Mouse (Mus musculus): Measurements from ENCODE around the gene Pan2. TPM values are rescaled to one million over a fixed set of nuclear protein-coding genes. Genes with fewer than 3 reads are reported as not detected.

The Pan2 gene
- total and polyA plus RNA-seq, 2 experiments from 2014 or later = 14.3 to 25.2 TPM

- ATAC-seq = no peak
- Histone ChIP-seq H3K4me1 (ENCODE audit: insufficient read depth, low read length) (no peaks in the 10 kb centered on the region), H3K27me3 (ENCODE audit: insufficient read depth, low read length) (no peaks in the 10 kb centered on the region), H3K27ac (no peak overlapping the region), H3K9ac (replicated peaks; ENCODE audit: low read length) (no peak overlapping the region), H3K9me3 (ENCODE audit: low read length) (no peaks in the 10 kb centered on the region), H3K4me2 (ENCODE audit: low read depth, low read length) (no peak overlapping the region), H3K36me3 (ENCODE audit: insufficient read depth, low read length) (no peaks in the 10 kb centered on the region), H3K4me3 (ENCODE audit: low read length) (no peak overlapping the region)
- 84% methylated on average over 22 of the region's 22 CpGs for WGBS
- no peak for TF ChIP-seq CTCF (IDR thresholded peaks at IDR 0.05; ENCODE audit: low read depth)
- DNase-seq (ENCODE audit: low spot score) = no peak
Observed at GRCm38 (mm10) chr10:128262300-128262699, 40.8 kb upstream of the Pan2 start.

- Histone ChIP-seq H3K9ac (replicated peaks; ENCODE audit: low read length) (no peak overlapping the region), H3K27ac (no peak overlapping the region), H3K36me3 (ENCODE audit: insufficient read depth, low read length) (no peaks in the 10 kb centered on the region), H3K4me3 (ENCODE audit: low read length) (no peak overlapping the region), H3K9me3 (ENCODE audit: low read length) (no peaks in the 10 kb centered on the region), H3K4me2 (ENCODE audit: low read depth, low read length) (no peak overlapping the region), H3K27me3 (ENCODE audit: insufficient read depth, low read length) (no peaks in the 10 kb centered on the region), H3K4me1 (ENCODE audit: insufficient read depth, low read length) (no peaks in the 10 kb centered on the region)
- TF ChIP-seq CTCF (IDR thresholded peaks at IDR 0.05; ENCODE audit: low read depth) = no peak
- no peak for DNase-seq (ENCODE audit: low spot score)
- WGBS = 74% methylated on average over 6 of the region's 6 CpGs
- no peak for ATAC-seq
Observed at GRCm38 (mm10) chr10:128263393-128264310, 39.5 kb upstream of the Pan2 start.

- WGBS = 85% methylated on average over 6 of the region's 6 CpGs
- Histone ChIP-seq H3K4me3 (ENCODE audit: low read length) (no peak within 1 kb of the TSS), H3K9ac (replicated peaks; ENCODE audit: low read length) (no peak within 1 kb of the TSS), H3K36me3 (ENCODE audit: insufficient read depth, low read length) (no peaks in the 10 kb centered on the region), H3K9me3 (ENCODE audit: low read length) (no peaks in the 10 kb centered on the region), H3K27me3 (ENCODE audit: insufficient read depth, low read length) (no peaks in the 10 kb centered on the region), H3K27ac (no peak within 1 kb of the TSS), H3K4me2 (ENCODE audit: low read depth, low read length) (no peak within 1 kb of the TSS), H3K4me1 (ENCODE audit: insufficient read depth, low read length) (no peaks in the 10 kb centered on the region)
- DNase-seq (ENCODE audit: low spot score) (no peak), ATAC-seq (no peak)
- no peak for TF ChIP-seq CTCF (IDR thresholded peaks at IDR 0.05; ENCODE audit: low read depth)
Observed at GRCm38 (mm10) chr10:128268371-128268770, 34.8 kb upstream of the Pan2 start, which contains the start of gene Apof. Gene Apof (plus strand): TSS chr10:128268671.

- DNase-seq (ENCODE audit: low spot score) = no peak
Observed at GRCm38 (mm10) chr10:128269206-128269910, 33.8 kb upstream of the Pan2 start.

GRCm38 (mm10) chr10:128270287-128270841 is 32.8 kb upstream of the Pan2 start, which contains the start of gene Stat2:
Gene Stat2 (plus strand): TSS chr10:128270559.
- Histone ChIP-seq H3K27me3 (ENCODE audit: insufficient read depth, low read length) (no peaks in the 10 kb centered on the region), H3K9ac (replicated peaks; ENCODE audit: low read length) (peak within 1 kb of the TSS; percentile 72), H3K4me1 (ENCODE audit: insufficient read depth, low read length) (no peaks in the 10 kb centered on the region), H3K27ac (peak within 1 kb of the TSS; percentile 82), H3K4me2 (ENCODE audit: low read depth, low read length) (peak within 1 kb of the TSS; percentile 69), H3K9me3 (ENCODE audit: low read length) (no peaks in the 10 kb centered on the region), H3K4me3 (ENCODE audit: low read length) (peak within 1 kb of the TSS; percentile 83), H3K36me3 (ENCODE audit: insufficient read depth, low read length) (no peaks in the 10 kb centered on the region)
- no peak for TF ChIP-seq CTCF (IDR thresholded peaks at IDR 0.05; ENCODE audit: low read depth)
- under 1% methylated on average over 43 of the region's 43 CpGs for WGBS
- DNase-seq (ENCODE audit: low spot score) = peak; percentile 98
- ATAC-seq = peak; percentile 100

More at GRCm38 (mm10) chr10:128269206-128269910, 33.8 kb upstream of the Pan2 start:
- Histone ChIP-seq H3K4me3 (ENCODE audit: low read length) (peak overlapping the region; percentile 83; the same call in 1 of the 2 replicates), H3K9me3 (ENCODE audit: low read length) (no peaks in the 10 kb centered on the region), H3K4me2 (ENCODE audit: low read depth, low read length) (peak overlapping the region; percentile 69), H3K36me3 (ENCODE audit: insufficient read depth, low read length) (no peaks in the 10 kb centered on the region), H3K9ac (replicated peaks; ENCODE audit: low read length) (peak overlapping the region; percentile 72; the same call in 1 of the 2 replicates), H3K27ac (0 out of 2 replicates have a peak overlapping the region, but pooled peaks have one; percentile 67), H3K27me3 (ENCODE audit: insufficient read depth, low read length) (no peaks in the 10 kb centered on the region), H3K4me1 (ENCODE audit: insufficient read depth, low read length) (no peaks in the 10 kb centered on the region)
- TF ChIP-seq CTCF (IDR thresholded peaks at IDR 0.05; ENCODE audit: low read depth) = no peak
- ATAC-seq = no peak
- 92% methylated on average over 16 of the region's 16 CpGs for WGBS

- Histone ChIP-seq H3K9me3 (ENCODE audit: low read length) (no peaks in the 10 kb centered on the region), H3K36me3 (ENCODE audit: insufficient read depth, low read length) (no peaks in the 10 kb centered on the region), H3K9ac (replicated peaks; ENCODE audit: low read length) (peak overlapping the region; percentile 72), H3K27ac (peak overlapping the region; percentile 82), H3K4me3 (ENCODE audit: low read length) (peak overlapping the region; percentile 83), H3K27me3 (ENCODE audit: insufficient read depth, low read length) (no peaks in the 10 kb centered on the region), H3K4me2 (ENCODE audit: low read depth, low read length) (peak overlapping the region; percentile 69), H3K4me1 (ENCODE audit: insufficient read depth, low read length) (no peaks in the 10 kb centered on the region)
- DNase-seq (ENCODE audit: low spot score) (peak; percentile 5), ATAC-seq (no peak)
- peak; percentile 43 for TF ChIP-seq CTCF (IDR thresholded peaks at IDR 0.05; ENCODE audit: low read depth)
- 43% methylated on average over 7 of the region's 7 CpGs for WGBS
Observed at GRCm38 (mm10) chr10:128270866-128271265, 32.3 kb upstream of the Pan2 start.
